ENCODE assay signal across 20 mouse cellular contexts in genomic region chr15:30152176-30152575, GRCm38 (mm10). TPM values are rescaled to one million over a fixed set of nuclear protein-coding genes. Genes with fewer than 3 reads are reported as not detected.
DNase-seq lines count a peak whose midpoint lies in the region; ATAC-seq lines count a peak whose summit lies in the region.
"Had no signal": no experiment of that assay in that cellular context is flagged by ENCODE, and none has a peak within 500 bp of the region (broad histone marks: within the 10 kb centered on the region; RNA-seq: fewer than 3 reads in every experiment).

No protein-coding gene starts in this region.

- peak; percentile 36 for DNase-seq in intestine, embryonic 14.5 days (ENCODE audit: low spot score)
- no peak for DNase-seq in lung, postnatal 4 days
- DNase-seq in ZHBTc4 (ENCODE audit: low read depth, low spot score) = peak; percentile 11
- no peak for DNase-seq in adipocyte (ENCODE audit: low spot score)
- DNase-seq: adrenal gland, adult 8-10 months; adrenal gland, postnatal 14 days; adrenal gland, postnatal 36 days; cerebellum, adult 11-12 months; cerebellum, adult 2 months; cerebellum, adult 9-10 months; cerebellum, postnatal 10 days; cerebellum, postnatal 25 days; forebrain, postnatal 0 days had no signal

- 46% methylated on average over 2 of the region's 2 CpGs for WGBS in intestine, embryonic 14.5 days
- 35% methylated on average over 2 of the region's 2 CpGs for WGBS in intestine, embryonic 16.5 days
- WGBS in kidney, embryonic 16.5 days = 37% methylated on average over 2 of the region's 2 CpGs
- WGBS in kidney, embryonic 14.5 days = 47% methylated on average over 2 of the region's 2 CpGs
- WGBS in lung, embryonic 16.5 days = 22% methylated on average over 2 of the region's 2 CpGs

- no peak overlapping the region for H3K27ac ChIP-seq in intestine, embryonic 14.5 days (ENCODE audit: low read depth)
- H3K27ac ChIP-seq in intestine, embryonic 16.5 days (ENCODE audit: low read length) = no peak overlapping the region
- no peak overlapping the region for H3K27ac ChIP-seq in kidney, embryonic 16.5 days (ENCODE audit: low read length)
- no peak overlapping the region for H3K27ac ChIP-seq in kidney, embryonic 14.5 days (ENCODE audit: low read depth, low read length)
- H3K27ac ChIP-seq in lung, embryonic 16.5 days (ENCODE audit: low read length) = no peak overlapping the region
- H3K27ac ChIP-seq: embryonic facial prominence, embryonic 13.5 days; forebrain, embryonic 13.5 days; forebrain, embryonic 15.5 days had no signal

- H3K4me2 ChIP-seq in intestine, embryonic 14.5 days (ENCODE audit: low read length) = no peak overlapping the region
- no peak overlapping the region for H3K4me2 ChIP-seq in intestine, embryonic 16.5 days (ENCODE audit: low read depth, low read length)
- no peak overlapping the region for H3K4me2 ChIP-seq in kidney, embryonic 16.5 days (replicated peaks; ENCODE audit: low read depth, low read length)
- no peak overlapping the region for H3K4me2 ChIP-seq in kidney, embryonic 14.5 days (replicated peaks; ENCODE audit: low read depth, low read length)
- H3K4me2 ChIP-seq in lung, embryonic 16.5 days (ENCODE audit: low read depth, low read length) = no peak overlapping the region
- H3K4me2 ChIP-seq: embryonic facial prominence, embryonic 13.5 days; forebrain, embryonic 13.5 days; forebrain, embryonic 15.5 days had no signal

- no peaks in the 10 kb centered on the region for H3K27me3 ChIP-seq in intestine, embryonic 14.5 days (replicated peaks; ENCODE audit: control insufficient read depth, insufficient read depth, low read length)
- H3K27me3 ChIP-seq in intestine, embryonic 16.5 days (replicated peaks; ENCODE audit: control insufficient read depth, insufficient read depth, low read length) = no peaks in the 10 kb centered on the region
- H3K27me3 ChIP-seq in kidney, embryonic 16.5 days (ENCODE audit: insufficient read depth, low read length) = no peaks in the 10 kb centered on the region
- no peaks in the 10 kb centered on the region for H3K27me3 ChIP-seq in kidney, embryonic 14.5 days (ENCODE audit: control insufficient read depth, insufficient read depth, low read length)
- H3K27me3 ChIP-seq in lung, embryonic 16.5 days (ENCODE audit: control insufficient read depth, insufficient read depth, low read depth, low read length) = no peaks in the 10 kb centered on the region
- H3K27me3 ChIP-seq: embryonic facial prominence, embryonic 13.5 days; forebrain, embryonic 13.5 days; forebrain, embryonic 15.5 days had no signal

- H3K9ac ChIP-seq in intestine, embryonic 14.5 days (ENCODE audit: low read length) = no peak overlapping the region
- no peak overlapping the region for H3K9ac ChIP-seq in intestine, embryonic 16.5 days (ENCODE audit: low read depth, low read length)
- no peak overlapping the region for H3K9ac ChIP-seq in kidney, embryonic 16.5 days (replicated peaks; ENCODE audit: low read length)
- no peak overlapping the region for H3K9ac ChIP-seq in kidney, embryonic 14.5 days (ENCODE audit: low read depth, low read length)
- no peak overlapping the region for H3K9ac ChIP-seq in lung, embryonic 16.5 days (ENCODE audit: low read length)
- H3K9ac ChIP-seq: embryonic facial prominence, embryonic 13.5 days; forebrain, embryonic 13.5 days; forebrain, embryonic 15.5 days; forebrain, postnatal 0 days had no signal

- ATAC-seq in intestine, embryonic 14.5 days (replicated peaks; ENCODE audit: low FRiP score, low TSS enrichment, low read depth) = no peak
- ATAC-seq in intestine, embryonic 16.5 days = no peak
- ATAC-seq in kidney, embryonic 16.5 days (ENCODE audit: low FRiP score, low TSS enrichment) = peak; percentile 61; the same call in 1 of the 2 replicates
- ATAC-seq in kidney, embryonic 14.5 days (ENCODE audit: low FRiP score, low TSS enrichment) = no peak
- ATAC-seq in lung, embryonic 16.5 days (ENCODE audit: low read depth) = peak; percentile 31
- ATAC-seq: forebrain, embryonic 13.5 days; forebrain, embryonic 15.5 days; forebrain, postnatal 0 days had no signal

- H3K4me3 ChIP-seq in intestine, embryonic 14.5 days (ENCODE audit: low read depth, low read length) = no peak overlapping the region
- no peak overlapping the region for H3K4me3 ChIP-seq in intestine, embryonic 16.5 days (ENCODE audit: low read length)
- H3K4me3 ChIP-seq in kidney, embryonic 16.5 days (ENCODE audit: low read length) = no peak overlapping the region
- no peak overlapping the region for H3K4me3 ChIP-seq in kidney, embryonic 14.5 days (ENCODE audit: low read length)
- no peak overlapping the region for H3K4me3 ChIP-seq in lung, embryonic 16.5 days (ENCODE audit: low read length)
- H3K4me3 ChIP-seq: embryonic facial prominence, embryonic 13.5 days; forebrain, embryonic 13.5 days; forebrain, embryonic 15.5 days had no signal

- no peaks in the 10 kb centered on the region for H3K9me3 ChIP-seq in intestine, embryonic 14.5 days (ENCODE audit: control insufficient read depth, low read length)
- H3K9me3 ChIP-seq in intestine, embryonic 16.5 days (ENCODE audit: control insufficient read depth, low read length) = no peaks in the 10 kb centered on the region
- no peaks in the 10 kb centered on the region for H3K9me3 ChIP-seq in kidney, embryonic 16.5 days (ENCODE audit: low read length)
- H3K9me3 ChIP-seq in kidney, embryonic 14.5 days (ENCODE audit: control insufficient read depth, low read length) = no peaks in the 10 kb centered on the region
- H3K9me3 ChIP-seq in lung, embryonic 16.5 days (ENCODE audit: control insufficient read depth, low read length) = no peaks in the 10 kb centered on the region
- H3K9me3 ChIP-seq: embryonic facial prominence, embryonic 13.5 days; forebrain, embryonic 13.5 days; forebrain, embryonic 15.5 days had no signal

- no peaks in the 10 kb centered on the region for H3K4me1 ChIP-seq in intestine, embryonic 14.5 days (replicated peaks; ENCODE audit: control insufficient read depth, insufficient read depth, low read length)
- no peaks in the 10 kb centered on the region for H3K4me1 ChIP-seq in intestine, embryonic 16.5 days (ENCODE audit: control insufficient read depth, insufficient read depth, low read length)
- H3K4me1 ChIP-seq in kidney, embryonic 16.5 days (ENCODE audit: insufficient read depth, low read length) = no peaks in the 10 kb centered on the region
- H3K4me1 ChIP-seq in kidney, embryonic 14.5 days (ENCODE audit: control insufficient read depth, insufficient read depth, low read length) = no peaks in the 10 kb centered on the region
- no peaks in the 10 kb centered on the region for H3K4me1 ChIP-seq in lung, embryonic 16.5 days (replicated peaks; ENCODE audit: control insufficient read depth, insufficient read depth, low read length)
- H3K4me1 ChIP-seq: embryonic facial prominence, embryonic 13.5 days; forebrain, embryonic 13.5 days; forebrain, embryonic 15.5 days had no signal

- no peaks in the 10 kb centered on the region for H3K36me3 ChIP-seq in intestine, embryonic 14.5 days (ENCODE audit: control insufficient read depth, insufficient read depth, low read length)
- no peaks in the 10 kb centered on the region for H3K36me3 ChIP-seq in intestine, embryonic 16.5 days (ENCODE audit: control insufficient read depth, insufficient read depth, low read length)
- no peaks in the 10 kb centered on the region for H3K36me3 ChIP-seq in kidney, embryonic 16.5 days (ENCODE audit: insufficient read depth, low read length)
- no peaks in the 10 kb centered on the region for H3K36me3 ChIP-seq in kidney, embryonic 14.5 days (ENCODE audit: control insufficient read depth, insufficient read depth, low read length)
- H3K36me3 ChIP-seq in lung, embryonic 16.5 days (ENCODE audit: control insufficient read depth, insufficient read depth, low read length) = no peaks in the 10 kb centered on the region
- H3K36me3 ChIP-seq: embryonic facial prominence, embryonic 13.5 days; forebrain, embryonic 15.5 days had no signal

RNA-seq across cellular contexts. Expression of gene Ctnnd2, which starts 20.2 kb away (rescaled TPM):
- 3.6 and 3.8 TPM in 2 replicates for polyA plus RNA-seq in intestine, embryonic 14.5 days (2014; fragmentation: Nextera tagmentation; extraction: Ambion mirVana)
- 1.3 and 1.5 TPM in 2 replicates for polyA plus RNA-seq in intestine, embryonic 16.5 days (2015; fragmentation: Nextera tagmentation; extraction: Ambion mirVana)
- 3.6 and 3.9 TPM in 2 replicates for polyA plus RNA-seq in kidney, embryonic 16.5 days (2015; fragmentation: Nextera tagmentation; extraction: Ambion mirVana)
- polyA plus RNA-seq in kidney, embryonic 14.5 days (2014; fragmentation: Nextera tagmentation; extraction: Ambion mirVana) = 4.5 and 4.6 TPM in 2 replicates
- 17.2 and 17.9 TPM in 2 replicates for polyA plus RNA-seq in lung, embryonic 16.5 days (2015; fragmentation: Nextera tagmentation; extraction: Ambion mirVana)

Comparison
In these comparisons a context has a peak if more than half of its experiments do, and no peak if none do; other contexts are left out.
1. ATAC-seq: peak in kidney, embryonic 16.5 days (single experiment) and lung, embryonic 16.5 days (single experiment); none in intestine, embryonic 14.5 days (single experiment), intestine, embryonic 16.5 days (single experiment) and kidney, embryonic 14.5 days (single experiment).
2. DNase-seq: peak in intestine, embryonic 14.5 days (single experiment) and ZHBTc4 (single experiment); none in lung, postnatal 4 days (0 of 2) and adipocyte (single experiment).